Mouse (Mus musculus) heart, embryonic 12.5 days (tissue): Measurements from ENCODE around the gene Rtl6. TPM values are rescaled to one million over a fixed set of nuclear protein-coding genes. Genes with fewer than 3 reads are reported as not detected.

Source experiments
- ATAC-seq: fragments of 200-750 bp; cut with Nextera tagmentation; 2 replicates; pipeline ENCODE4 v1.8.0; 2017; ENCODE audit warnings: moderate TSS enrichment, moderate library complexity; ENCODE audit not compliant: insufficient number of reproducible peaks, low FRiP score
- H3K27ac ChIP-seq: fragments of 300-500 bp; sonication (generic); 2 replicates; pipeline ENCODE4 v1.5.1; 2016; ENCODE audit warnings: mild to moderate bottlenecking, moderate library complexity; ENCODE audit not compliant: poor library complexity, severe bottlenecking
- H3K27me3 ChIP-seq: fragments of 300-500 bp; sonication (generic); replicated peaks from 2 replicates; pipeline ENCODE4 v1.6.1; 2016; ENCODE audit warnings: mild to moderate bottlenecking, moderate library complexity
- H3K36me3 ChIP-seq: fragments of 300-500 bp; sonication (generic); 2 replicates; pipeline ENCODE4 v1.6.1; 2016; ENCODE audit warnings: mild to moderate bottlenecking, moderate library complexity
- H3K4me1 ChIP-seq: fragments of 300-500 bp; sonication (generic); replicated peaks from 2 replicates; pipeline ENCODE4 v1.6.1; 2016; ENCODE audit warnings: mild to moderate bottlenecking
- H3K4me2 ChIP-seq: fragments of 300-500 bp; sonication (generic); 2 replicates; pipeline ENCODE4 v1.6.1; 2016; ENCODE audit warnings: mild to moderate bottlenecking, moderate library complexity
- H3K4me3 ChIP-seq: fragments of 300-500 bp; sonication (generic); 2 replicates; pipeline ENCODE4 v1.5.1; 2016; ENCODE audit warnings: mild to moderate bottlenecking
- H3K9ac ChIP-seq: fragments of 300-500 bp; sonication (generic); 2 replicates; pipeline ENCODE4 v1.6.1; 2016; ENCODE audit warnings: mild to moderate bottlenecking, moderate library complexity
- H3K9me3 ChIP-seq: fragments of 300-500 bp; sonication (generic); replicated peaks from 2 replicates; pipeline ENCODE4 v1.6.1; 2016; ENCODE audit warnings: mild to moderate bottlenecking, moderate library complexity
- WGBS: fragments of 180-500 bp; shearing (Covaris S2); methylation state at CpG from one replicate; pipeline ENCODE4 v1.1.7; 2016; 5-methylcytosine and 5-hydroxymethylcytosine counted together
- polyA plus RNA-seq: library from polyadenylated mRNA; unstranded; fragments of >200 nt; fragmentation: Nextera tagmentation; extraction: Ambion mirVana; gene quantifications from 2 replicates; pipeline ENCODE4 v1.2.1, GENCODE M21; 2016

The Rtl6 gene
- polyA plus RNA-seq, 1 experiment from 2014 or later = 13.1 TPM

DNA sequence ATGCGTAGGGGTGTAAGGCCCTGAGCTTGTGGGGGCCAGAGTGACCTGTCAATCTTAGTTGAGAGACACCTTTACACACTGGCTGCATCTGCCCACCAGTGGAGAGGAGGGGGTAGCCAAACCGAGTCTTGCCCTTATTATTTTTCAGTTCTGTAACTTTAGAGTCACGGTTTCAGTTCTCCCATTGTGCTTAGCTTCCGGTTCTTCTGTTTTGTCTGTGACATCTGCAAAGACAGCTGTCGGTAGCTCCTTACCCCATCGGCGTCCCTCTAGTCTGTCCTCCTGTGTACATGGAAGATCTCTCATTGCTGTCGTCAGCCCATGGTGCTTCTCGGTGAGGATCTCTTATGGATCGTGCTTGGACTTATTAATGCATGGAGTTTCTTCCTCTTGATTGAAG is 20.5 kb downstream of the Rtl6 start:
- H3K9me3 ChIP-seq = peaks cover 22% of the 10 kb centered on the region
- H3K27me3 ChIP-seq = 0 out of 2 replicates have a peak, but pooled peaks cover 5% of the 10 kb centered on the region
- no peak overlapping the region for H3K9ac ChIP-seq
- H3K4me2 ChIP-seq = no peak overlapping the region
- ATAC-seq = no peak
- H3K27ac ChIP-seq = no peak overlapping the region
- H3K4me3 ChIP-seq = no peak overlapping the region
- no peaks in the 10 kb centered on the region for H3K36me3 ChIP-seq
- H3K4me1 ChIP-seq = no peaks in the 10 kb centered on the region
- WGBS = 85% methylated on average over 10 of the region's 10 CpGs

GRCm38 (mm10) chr15:84536611-84537010 is 21.0 kb downstream of the Rtl6 start:
- Histone ChIP-seq H3K9me3 (peaks cover 22% of the 10 kb centered on the region), H3K36me3 (no peaks in the 10 kb centered on the region), H3K4me3 (no peak overlapping the region), H3K4me2 (no peak overlapping the region), H3K4me1 (no peaks in the 10 kb centered on the region), H3K9ac (no peak overlapping the region), H3K27me3 (0 out of 2 replicates have a peak, but pooled peaks cover 5% of the 10 kb centered on the region), H3K27ac (no peak overlapping the region)
- 89% methylated on average over 9 of the region's 9 CpGs for WGBS
- no peak for ATAC-seq

GRCm38 (mm10) chr15:84535953-84536352 is 21.7 kb downstream of the Rtl6 start:
- H3K36me3 ChIP-seq = no peaks in the 10 kb centered on the region
- no peak overlapping the region for H3K27ac ChIP-seq
- H3K4me3 ChIP-seq = no peak overlapping the region
- 93% methylated on average over 2 of the region's 2 CpGs for WGBS
- ATAC-seq = no peak
- no peak overlapping the region for H3K9ac ChIP-seq
- peaks cover 22% of the 10 kb centered on the region for H3K9me3 ChIP-seq
- H3K27me3 ChIP-seq = 0 out of 2 replicates have a peak, but pooled peaks cover 5% of the 10 kb centered on the region
- no peaks in the 10 kb centered on the region for H3K4me1 ChIP-seq
- H3K4me2 ChIP-seq = no peak overlapping the region

DNA sequence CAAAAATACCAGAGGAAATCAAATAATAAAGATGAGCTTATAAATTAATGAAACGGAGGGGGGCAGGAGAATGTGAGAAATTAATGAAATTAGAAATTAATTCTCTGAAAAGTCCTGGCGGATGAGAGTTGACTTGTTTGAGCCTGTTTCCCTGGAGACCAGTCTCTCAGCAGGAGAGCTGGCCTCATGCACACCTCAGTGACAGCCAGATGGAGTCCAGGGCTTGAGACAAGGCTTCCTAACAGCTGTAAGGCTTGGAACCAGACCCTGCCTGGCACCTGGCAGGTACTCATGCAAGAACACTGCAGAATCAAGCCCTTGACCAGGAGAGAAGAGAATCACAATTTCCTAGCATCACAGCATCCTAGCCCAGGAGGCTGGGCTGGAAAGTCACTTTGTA is 25.4 kb downstream of the Rtl6 start:
- H3K9ac ChIP-seq = no peak overlapping the region
- no peak overlapping the region for H3K4me2 ChIP-seq
- no peak overlapping the region for H3K4me3 ChIP-seq
- peaks cover 22% of the 10 kb centered on the region for H3K9me3 ChIP-seq
- H3K27me3 ChIP-seq = 0 out of 2 replicates have a peak, but pooled peaks cover 12% of the 10 kb centered on the region
- no peaks in the 10 kb centered on the region for H3K4me1 ChIP-seq
- WGBS = 60% methylated on average over 2 of the region's 2 CpGs
- H3K27ac ChIP-seq = no peak overlapping the region
- ATAC-seq = no peak
- no peaks in the 10 kb centered on the region for H3K36me3 ChIP-seq

DNA sequence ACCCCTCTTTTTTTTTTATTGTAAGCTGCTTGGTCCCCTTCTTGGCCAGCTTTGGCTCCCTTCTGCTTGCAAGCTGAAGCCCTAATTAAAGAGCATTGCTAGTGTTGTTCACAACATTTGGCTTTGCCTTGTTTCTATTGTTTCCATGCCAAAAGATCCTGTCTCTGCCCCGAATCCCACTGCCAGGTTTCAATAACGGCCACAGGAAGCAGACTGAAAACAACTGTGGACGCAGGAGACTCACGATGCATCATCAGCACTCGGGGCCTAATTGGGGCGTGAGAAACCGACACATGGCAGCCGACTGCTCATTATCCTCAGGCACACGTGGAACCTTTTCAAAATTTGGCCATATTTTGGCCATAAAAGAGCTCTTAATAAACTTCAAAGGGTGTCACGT is 26.1 kb downstream of the Rtl6 start:
- Histone ChIP-seq H3K4me1 (no peaks in the 10 kb centered on the region), H3K27me3 (0 out of 2 replicates have a peak, but pooled peaks cover 12% of the 10 kb centered on the region), H3K27ac (no peak overlapping the region), H3K4me3 (no peak overlapping the region), H3K9ac (no peak overlapping the region), H3K36me3 (no peaks in the 10 kb centered on the region), H3K9me3 (peaks cover 19% of the 10 kb centered on the region), H3K4me2 (no peak overlapping the region)
- 64% methylated on average over 10 of the region's 10 CpGs for WGBS
- no peak for ATAC-seq

GRCm38 (mm10) chr15:84526921-84527320 is 30.7 kb downstream of the Rtl6 start:
- Histone ChIP-seq H3K4me1 (no peaks in the 10 kb centered on the region), H3K9me3 (no peaks in the 10 kb centered on the region), H3K27ac (no peak overlapping the region), H3K36me3 (no peaks in the 10 kb centered on the region), H3K27me3 (peaks cover 33% of the 10 kb centered on the region), H3K4me3 (no peak overlapping the region), H3K4me2 (no peak overlapping the region), H3K9ac (no peak overlapping the region)
- ATAC-seq = no peak
- whole genome bisulfite sequencing = 61% methylated on average over 14 of the region's 14 CpGs

- Histone ChIP-seq H3K27me3 (peaks cover 33% of the 10 kb centered on the region), H3K4me2 (no peak overlapping the region), H3K4me3 (no peak overlapping the region), H3K9me3 (no peaks in the 10 kb centered on the region), H3K4me1 (no peaks in the 10 kb centered on the region), H3K36me3 (no peaks in the 10 kb centered on the region), H3K9ac (no peak overlapping the region), H3K27ac (no peak overlapping the region)
- 57% methylated on average over 5 of the region's 5 CpGs for WGBS
- ATAC-seq = no peak
These were observed 32.3 kb downstream of the Rtl6 start for GRCm38 (mm10) chr15:84525222-84525883.

- no peak overlapping the region for H3K9ac ChIP-seq
- no peaks in the 10 kb centered on the region for H3K9me3 ChIP-seq
- no peak for ATAC-seq
- 84% methylated on average over 8 of the region's 8 CpGs for whole genome bisulfite sequencing
- no peak overlapping the region for H3K4me2 ChIP-seq
- peaks cover 26% of the 10 kb centered on the region for H3K27me3 ChIP-seq
- no peak overlapping the region for H3K27ac ChIP-seq
- no peaks in the 10 kb centered on the region for H3K4me1 ChIP-seq
- no peak overlapping the region for H3K4me3 ChIP-seq
- no peaks in the 10 kb centered on the region for H3K36me3 ChIP-seq
These were observed 34.5 kb downstream of the Rtl6 start for GRCm38 (mm10) chr15:84522953-84523689.

GRCm38 (mm10) chr15:84521486-84521885 is 36.1 kb downstream of the Rtl6 start:
- H3K9ac ChIP-seq = no peak overlapping the region
- no peak overlapping the region for H3K4me3 ChIP-seq
- no peaks in the 10 kb centered on the region for H3K36me3 ChIP-seq
- no peak overlapping the region for H3K4me2 ChIP-seq
- WGBS = 78% methylated on average over 4 of the region's 4 CpGs
- no peak for ATAC-seq
- peaks cover 38% of the 10 kb centered on the region for H3K27me3 ChIP-seq
- no peak overlapping the region for H3K27ac ChIP-seq
- no peaks in the 10 kb centered on the region for H3K9me3 ChIP-seq
- H3K4me1 ChIP-seq = no peaks in the 10 kb centered on the region

DNA sequence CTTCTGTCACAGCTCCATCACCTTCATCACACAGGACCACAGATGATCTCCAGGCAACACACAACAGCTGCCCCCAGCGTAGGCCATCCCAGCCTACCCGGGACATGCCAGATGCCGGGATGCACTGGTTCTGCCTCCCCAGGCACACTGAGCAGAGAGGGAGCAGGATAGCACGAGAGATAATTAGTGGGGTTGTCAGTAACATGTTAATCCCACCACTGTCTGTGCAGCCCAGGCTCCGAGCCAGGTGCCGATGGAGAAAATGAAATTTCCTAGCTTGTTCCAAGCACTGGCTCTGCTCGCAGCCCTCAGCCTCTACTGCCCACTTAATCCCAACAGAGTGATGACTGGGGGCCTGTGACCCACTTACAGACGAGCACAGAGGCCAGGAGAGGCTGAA is 39.1 kb downstream of the Rtl6 start:
- ATAC-seq = no peak
- Histone ChIP-seq H3K4me3 (no peak overlapping the region), H3K27ac (no peak overlapping the region), H3K36me3 (no peaks in the 10 kb centered on the region), H3K27me3 (peaks cover 29% of the 10 kb centered on the region), H3K9me3 (no peaks in the 10 kb centered on the region), H3K4me2 (no peak overlapping the region), H3K4me1 (no peaks in the 10 kb centered on the region), H3K9ac (no peak overlapping the region)
- WGBS = 58% methylated on average over 8 of the region's 8 CpGs

- no peaks in the 10 kb centered on the region for H3K36me3 ChIP-seq
- H3K4me1 ChIP-seq = peaks cover 33% of the 10 kb centered on the region
- no peak for ATAC-seq
- 0 out of 2 replicates have a peak overlapping the region, but pooled peaks have one; percentile 9 for H3K27ac ChIP-seq
- 41% methylated on average over 5 of the region's 5 CpGs for WGBS
- no peak overlapping the region for H3K4me3 ChIP-seq
- no peak overlapping the region for H3K4me2 ChIP-seq
- 0 out of 2 replicates have a peak, but pooled peaks cover 4% of the 10 kb centered on the region for H3K9me3 ChIP-seq
- H3K27me3 ChIP-seq = peaks cover 22% of the 10 kb centered on the region
- no peak overlapping the region for H3K9ac ChIP-seq
These were observed 44.9 kb downstream of the Rtl6 start for GRCm38 (mm10) chr15:84512626-84513296.
